Mouse (Mus musculus) layer of hippocampus, adult 9-10 months (tissue): ENCODE data around the gene Cntnap1.
"Not testable (repeated sequence)": the region's sequence is repeated elsewhere in the genome, so short reads cannot be mapped to it uniquely, and the experiment has no call there.

ENCODE experiments used
- DNase-seq: peaks from one replicate; pipeline ENCODE4 v3.0.0; 2022; ENCODE audit warnings: low spot score

The Cntnap1 gene

DNA sequence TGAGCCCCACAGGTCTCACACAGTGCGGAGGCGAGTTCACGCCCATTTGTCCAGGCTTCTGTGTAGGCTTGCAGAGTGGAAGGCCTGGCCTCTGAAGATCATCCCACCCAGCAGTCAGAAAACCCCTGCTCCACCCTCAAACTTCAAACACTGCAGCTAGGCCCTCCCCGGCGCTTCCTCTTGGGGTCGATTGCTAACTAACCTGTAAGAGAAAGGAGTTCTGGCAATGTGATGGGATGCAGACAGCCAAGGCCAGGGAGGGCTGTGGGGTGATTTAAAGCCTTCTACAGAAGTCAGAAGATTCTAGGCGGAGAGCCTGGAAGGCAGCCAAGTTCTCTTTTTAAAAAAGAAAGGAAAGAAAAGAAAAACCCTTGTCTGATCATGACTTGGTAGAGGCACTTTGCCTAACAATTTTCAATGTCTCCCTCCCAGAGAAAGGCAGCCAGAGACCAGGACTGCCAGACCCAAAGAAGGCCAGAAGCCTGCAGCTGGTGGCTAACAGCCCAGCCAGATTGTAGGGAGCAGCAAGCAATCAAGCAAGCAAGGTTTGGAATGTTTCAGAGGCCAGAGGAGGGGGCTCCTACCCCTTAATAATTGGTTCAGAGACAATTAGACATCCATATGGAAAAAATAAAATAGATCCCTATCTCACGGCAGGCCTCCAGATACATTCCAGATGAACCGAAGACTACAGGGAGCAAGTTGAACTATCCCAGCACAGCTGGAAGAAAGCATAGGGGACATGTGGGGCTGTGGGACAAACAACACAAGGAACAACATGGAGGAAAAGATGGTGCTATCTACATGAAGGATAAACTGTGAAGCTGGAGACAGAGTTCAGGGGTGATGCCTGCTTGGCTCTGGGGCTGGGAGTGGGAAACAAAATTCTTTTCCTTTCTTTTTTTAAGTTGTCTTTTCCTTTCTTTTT lies 20.9 kb upstream of the Cntnap1 start:
- DNase-seq = no peak

DNA sequence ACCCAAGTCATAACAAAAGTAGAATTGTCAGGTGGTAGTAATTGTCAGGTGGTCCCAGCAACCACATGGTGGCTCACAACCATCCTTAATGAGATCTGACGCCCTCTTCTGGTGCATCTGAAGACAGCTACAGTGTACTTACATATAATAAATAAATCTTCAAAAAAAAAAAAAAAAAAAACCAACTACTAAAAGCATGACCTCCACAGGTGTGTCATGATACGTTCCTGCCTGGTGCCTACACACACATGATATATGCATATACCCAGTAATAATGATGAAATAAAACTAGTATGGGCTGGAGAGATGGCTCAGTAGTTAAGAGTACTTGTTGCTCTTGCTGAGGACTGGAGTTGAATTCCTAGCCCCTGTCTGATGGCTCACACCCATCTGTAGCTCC lies 19.3 kb upstream of the Cntnap1 start:
- no peak for DNase-seq

DNA sequence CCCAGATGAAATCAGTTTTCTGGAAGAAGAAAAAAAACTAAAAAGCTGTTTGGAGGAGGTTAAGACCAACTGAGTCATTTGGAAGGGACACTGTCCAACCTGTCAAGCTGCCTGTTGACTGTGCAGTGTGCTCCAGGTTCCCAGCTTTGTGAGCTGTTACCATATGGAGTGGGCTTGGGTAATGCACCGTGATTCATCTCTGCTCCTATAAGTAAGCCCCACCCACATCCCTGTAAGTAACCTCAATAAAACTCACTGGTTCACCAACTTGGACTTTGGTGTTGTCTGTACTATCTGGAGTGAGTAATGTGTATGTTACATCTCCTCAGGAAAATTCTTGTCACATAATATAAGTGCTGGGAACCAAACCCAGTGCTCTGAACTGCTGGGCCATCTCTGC lies 17.5 kb upstream of the Cntnap1 start:
- DNase-seq = no peak

DNA sequence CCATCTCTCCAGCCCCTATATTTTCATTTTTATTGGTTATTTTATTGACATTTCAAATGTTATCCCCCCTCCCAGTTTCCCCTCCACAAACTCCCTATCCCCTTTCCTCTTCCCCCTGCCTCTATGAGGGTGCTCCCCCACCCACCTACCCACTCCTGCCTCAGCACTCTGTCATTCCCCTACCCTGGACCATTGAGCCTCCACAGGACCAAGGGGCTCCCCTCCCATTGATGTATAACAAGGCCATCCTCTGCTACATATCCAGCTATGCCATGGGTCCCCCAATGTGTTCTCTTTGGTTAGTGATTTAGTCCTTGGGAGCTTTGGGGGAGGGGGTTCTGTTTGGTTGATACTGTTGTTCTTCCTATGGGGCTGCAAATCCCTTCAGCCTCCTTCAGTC lies 15.7 kb upstream of the Cntnap1 start:
- no peak for DNase-seq

DNA sequence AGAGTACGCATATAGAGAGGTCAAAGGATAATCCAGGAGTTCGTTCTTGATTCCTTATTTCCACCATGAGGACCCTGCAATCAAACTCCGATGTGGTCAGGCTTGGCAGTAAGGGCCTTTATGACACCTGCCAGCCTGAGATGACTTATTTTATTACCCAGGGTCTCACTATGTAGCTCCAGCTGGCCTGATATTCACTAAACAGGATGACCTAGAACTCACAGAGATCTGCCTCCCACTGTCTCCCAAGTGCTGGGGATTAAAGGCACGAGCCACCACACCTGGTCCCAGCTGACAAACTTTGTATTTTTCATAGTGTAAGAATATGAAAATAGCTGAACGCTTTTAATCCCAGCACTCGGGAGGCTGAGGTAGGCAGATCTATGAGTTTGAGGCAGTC lies 15.2 kb upstream of the Cntnap1 start:
- DNase-seq = no peak

DNA sequence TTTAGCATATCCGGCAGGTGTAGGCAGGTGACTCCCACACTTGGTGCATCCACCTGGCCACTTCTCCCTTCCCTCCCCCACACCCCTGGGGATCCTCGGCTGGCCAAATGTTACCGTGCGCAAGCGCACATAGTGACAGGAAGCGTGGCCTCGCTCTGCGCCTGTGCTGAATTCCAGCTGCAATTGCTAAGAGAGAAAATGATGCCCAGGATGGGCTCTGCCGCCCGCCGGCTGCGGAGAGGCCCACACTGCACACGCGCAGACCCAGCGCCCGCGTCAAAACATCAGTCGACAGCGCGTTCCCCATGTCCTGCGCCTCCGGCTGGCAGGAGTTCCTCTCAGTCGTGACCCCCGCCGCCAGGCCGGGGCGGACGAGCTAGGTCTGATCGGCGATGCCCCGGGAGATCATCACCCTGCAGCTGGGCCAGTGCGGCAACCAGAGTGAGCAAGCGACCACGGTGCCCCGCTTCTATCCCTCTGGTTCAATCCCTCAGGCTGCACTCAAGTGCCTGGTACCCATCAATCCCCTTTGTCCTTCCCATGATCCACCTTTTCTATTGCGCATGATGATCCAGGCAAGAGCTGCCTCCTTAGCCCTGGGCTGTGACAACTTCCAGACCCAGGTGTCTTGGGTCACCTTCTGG lies 14.5 kb upstream of the Cntnap1 start, which contains the start of gene Tubg2:
Tubg2 (plus strand) TSS at position 180 of the 644 bp plus-strand sequence.
- DNase-seq = no peak

DNA sequence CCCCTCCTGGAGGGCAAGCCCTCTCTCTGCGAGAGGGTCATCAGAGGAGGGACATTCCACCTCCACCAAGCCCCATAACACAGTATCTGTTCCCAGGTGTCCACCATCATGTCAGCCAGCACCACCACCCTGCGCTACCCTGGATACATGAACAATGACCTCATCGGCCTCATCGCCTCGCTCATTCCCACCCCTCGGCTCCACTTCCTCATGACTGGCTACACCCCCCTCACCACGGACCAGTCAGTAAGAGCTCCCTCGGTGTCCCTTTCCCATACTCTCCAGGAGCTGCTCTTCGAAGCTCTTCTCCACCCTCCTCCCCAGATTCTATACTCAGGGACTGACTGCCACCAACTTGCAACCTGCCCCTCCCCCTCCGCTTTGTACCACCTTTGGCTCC lies 10.2 kb upstream of the Cntnap1 start:
- not testable (repeated sequence) for DNase-seq

DNA sequence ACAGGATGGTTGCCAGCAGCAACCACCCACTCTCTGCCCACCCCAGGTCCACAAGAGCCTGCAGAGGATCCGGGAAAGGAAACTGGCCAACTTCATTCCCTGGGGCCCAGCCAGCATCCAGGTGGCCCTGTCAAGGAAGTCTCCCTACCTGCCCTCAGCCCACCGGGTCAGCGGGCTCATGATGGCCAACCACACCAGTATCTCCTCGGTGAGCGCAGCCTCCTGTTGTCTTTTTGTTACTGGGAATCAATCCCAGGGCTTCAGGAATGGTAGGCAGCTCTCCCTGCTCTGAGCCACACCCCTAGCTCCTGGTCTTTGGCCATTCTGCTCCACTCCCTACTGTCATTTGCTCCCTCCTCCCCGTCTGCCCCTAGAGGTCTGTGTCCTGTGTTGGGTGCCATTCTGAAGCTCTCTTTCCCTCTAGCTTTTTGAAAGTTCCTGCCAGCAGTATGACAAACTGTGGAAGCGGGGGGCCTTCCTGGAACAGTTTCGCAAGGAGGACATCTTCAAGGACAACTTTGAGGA lies 9.3 kb upstream of the Cntnap1 start:
- DNase-seq = not testable (repeated sequence)

DNA sequence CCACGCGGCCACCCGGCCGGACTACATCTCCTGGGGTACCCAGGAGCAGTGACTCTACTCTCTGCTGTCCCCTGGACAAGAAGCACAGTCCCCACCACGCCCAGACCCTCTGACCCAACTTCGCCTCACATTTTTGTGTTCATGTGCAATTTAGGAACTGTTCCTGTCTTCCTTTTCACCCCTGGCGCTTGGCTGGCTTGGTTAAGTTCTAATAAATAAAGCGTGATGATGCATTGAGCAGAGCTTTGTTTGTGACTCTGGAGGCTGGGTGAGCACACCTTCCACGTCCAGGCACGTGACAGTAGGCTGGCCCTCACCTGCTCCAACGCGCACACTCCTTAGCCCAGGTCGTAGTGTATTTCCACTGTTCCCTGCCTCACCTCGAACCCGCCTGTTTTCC lies 8.8 kb upstream of the Cntnap1 start:
- DNase-seq = no peak

DNA sequence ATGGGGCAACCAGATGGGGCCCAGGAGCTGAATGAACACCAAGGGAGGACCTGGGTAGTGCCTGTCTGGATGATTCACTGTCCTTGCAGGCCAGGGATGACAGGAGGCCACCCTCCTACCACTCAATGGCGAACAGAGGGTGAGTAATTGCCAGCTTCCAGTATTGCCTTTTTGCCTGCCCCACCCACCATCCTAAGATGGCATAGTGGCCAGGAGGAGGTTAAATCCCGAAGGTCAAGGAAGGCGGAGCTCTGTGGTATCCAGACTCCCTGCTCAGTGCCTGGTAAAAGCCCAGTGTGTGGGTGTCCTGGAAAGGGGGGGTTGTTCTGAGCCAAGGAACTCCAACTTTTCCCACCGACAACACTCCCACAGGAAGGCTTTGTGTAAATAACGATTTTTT lies 8.0 kb upstream of the Cntnap1 start:
- no peak for DNase-seq

DNA sequence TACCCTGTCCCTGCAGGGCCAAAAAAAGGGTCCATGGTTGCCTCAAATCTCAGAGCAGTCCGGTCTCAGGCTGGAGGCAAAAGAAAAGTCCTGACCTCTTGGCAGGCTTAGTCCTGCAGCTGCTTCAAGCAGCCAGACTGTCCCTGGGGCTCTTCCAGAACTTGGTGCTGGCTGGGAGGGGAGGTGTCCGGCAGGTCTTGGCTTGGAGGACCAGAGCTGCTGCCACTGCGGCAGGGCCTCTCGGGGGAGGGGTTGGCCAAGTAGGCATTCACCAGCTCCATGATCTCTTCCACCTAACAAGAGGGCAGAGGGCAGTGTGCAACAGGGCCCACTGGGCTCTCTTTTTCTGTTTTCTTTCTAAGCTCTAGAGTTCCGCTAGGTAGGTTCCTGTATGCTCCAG lies 7.6 kb upstream of the Cntnap1 start:
- DNase-seq = no peak

DNA sequence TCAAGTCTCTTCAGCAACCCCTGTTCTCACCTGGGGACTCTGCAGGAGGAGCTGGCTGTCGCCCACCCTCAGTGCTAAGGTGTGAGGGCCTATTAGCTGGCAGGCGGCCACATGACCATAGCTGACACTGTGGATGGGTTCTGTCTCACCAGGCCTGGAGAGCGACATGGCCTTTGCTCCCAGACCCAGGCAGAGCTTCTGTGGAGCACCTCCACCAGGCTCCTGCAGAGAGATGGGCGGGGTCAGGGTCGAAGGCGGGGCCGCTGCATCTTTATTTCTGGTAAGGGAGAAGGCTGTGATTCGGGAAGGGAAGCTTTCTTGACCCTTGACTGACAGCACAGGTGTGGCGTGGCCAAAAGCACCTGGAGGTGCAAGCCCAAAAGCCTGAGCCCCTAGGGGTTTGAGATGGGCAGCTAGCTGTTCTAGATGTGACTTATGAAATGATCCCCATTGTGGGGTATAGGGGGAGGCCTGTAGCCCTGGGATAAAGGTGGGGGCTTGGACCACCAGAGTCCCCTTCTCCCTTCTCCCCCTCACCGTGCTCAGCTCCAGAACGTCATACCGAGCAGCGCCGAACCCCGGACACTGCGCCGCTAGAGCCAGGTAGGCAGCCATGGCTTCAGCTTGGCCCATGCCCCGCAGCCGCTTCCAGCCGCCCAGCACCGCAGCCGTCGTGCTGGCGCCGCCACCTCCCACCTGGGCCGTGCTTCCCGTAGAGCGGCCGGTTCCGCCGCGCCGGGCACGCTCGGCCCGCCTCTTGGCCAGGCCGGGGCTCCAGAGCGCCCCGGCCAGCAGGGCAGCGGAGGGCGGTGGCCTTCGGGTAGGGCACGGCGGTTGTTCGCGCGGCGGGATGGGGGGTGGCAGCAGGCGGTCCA lies 6.6 kb upstream of the Cntnap1 start:
- no peak for DNase-seq

DNA sequence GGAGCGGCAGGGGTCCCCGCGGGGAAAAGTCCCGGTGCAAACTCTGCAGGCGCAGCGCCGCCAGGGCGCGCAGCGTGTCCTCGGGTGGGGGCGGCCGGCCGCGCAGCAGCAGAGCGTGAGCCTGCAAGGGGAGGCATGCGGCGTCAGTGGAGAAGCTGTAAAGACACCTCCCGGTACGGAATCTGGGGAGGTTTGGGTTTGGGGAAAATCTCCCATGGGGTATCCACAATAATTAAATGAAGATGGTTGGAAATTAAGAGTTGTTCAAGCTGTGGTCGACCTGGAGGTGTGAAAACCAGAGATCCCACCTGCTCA lies 6.0 kb upstream of the Cntnap1 start:
- DNase-seq = no peak

DNA sequence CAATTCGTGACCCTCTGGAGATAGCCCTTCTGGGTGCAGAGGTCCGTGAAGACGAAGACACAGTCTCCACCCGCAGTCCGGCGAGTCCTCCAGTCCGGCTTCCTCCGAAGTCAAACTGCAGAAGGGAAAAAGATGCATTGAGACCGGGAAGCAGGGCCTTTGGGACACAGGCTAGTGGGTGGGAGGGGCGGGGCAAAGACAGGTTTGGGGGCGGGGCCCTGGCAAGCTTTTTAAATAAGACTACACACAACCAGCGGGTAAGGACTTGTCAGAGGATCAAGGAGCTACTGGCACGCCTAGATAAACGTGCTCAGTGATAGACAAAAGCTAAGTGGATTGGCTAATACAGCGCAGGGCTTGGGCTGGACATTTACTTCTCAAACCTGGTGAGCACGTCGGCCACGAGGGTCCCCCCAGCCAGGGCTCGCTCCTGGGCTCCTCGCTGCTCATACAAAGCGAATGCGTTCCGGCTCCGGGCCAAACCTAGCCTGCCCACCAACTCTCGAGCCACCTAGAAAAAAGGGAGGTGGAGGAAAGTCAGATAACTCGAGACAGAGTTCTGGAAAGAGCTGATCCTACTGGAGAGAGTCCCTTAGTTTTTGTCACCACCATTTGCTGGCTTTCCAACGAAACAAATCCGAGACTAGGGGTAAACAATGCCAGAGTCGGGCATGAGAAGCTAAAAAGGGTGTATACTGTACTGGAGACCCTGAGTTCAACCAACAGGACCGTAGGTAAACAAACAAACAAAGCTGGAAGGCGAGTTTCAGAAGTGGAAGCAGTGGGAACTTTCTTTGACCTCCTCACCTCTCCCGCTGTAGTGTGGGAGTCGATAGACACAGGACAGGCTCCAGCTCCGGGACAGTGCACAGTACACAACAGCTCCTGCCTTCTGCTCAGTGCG lies 5.4 kb upstream of the Cntnap1 start:
- DNase-seq = no peak

DNA sequence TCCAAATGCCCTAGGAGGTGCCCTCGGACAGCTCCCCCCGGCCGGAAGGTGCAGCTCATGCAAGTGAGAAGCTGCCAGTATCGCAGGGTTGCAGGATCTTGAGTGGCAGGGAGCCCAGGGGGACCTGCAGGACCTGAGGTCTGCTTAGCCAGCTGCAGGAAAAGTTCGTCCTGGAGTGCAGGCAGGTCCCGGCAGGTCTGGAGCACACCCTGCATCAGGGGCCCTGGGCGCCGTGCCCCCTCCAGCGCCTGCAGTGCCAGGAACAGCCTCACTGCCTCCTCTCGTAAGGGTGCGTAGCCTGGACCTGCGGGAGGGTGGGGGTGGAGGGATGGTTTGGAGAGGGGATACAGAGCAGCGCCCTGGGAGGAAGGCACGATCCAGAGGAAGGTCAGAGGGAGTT lies 4.0 kb upstream of the Cntnap1 start:
- DNase-seq = no peak

DNA sequence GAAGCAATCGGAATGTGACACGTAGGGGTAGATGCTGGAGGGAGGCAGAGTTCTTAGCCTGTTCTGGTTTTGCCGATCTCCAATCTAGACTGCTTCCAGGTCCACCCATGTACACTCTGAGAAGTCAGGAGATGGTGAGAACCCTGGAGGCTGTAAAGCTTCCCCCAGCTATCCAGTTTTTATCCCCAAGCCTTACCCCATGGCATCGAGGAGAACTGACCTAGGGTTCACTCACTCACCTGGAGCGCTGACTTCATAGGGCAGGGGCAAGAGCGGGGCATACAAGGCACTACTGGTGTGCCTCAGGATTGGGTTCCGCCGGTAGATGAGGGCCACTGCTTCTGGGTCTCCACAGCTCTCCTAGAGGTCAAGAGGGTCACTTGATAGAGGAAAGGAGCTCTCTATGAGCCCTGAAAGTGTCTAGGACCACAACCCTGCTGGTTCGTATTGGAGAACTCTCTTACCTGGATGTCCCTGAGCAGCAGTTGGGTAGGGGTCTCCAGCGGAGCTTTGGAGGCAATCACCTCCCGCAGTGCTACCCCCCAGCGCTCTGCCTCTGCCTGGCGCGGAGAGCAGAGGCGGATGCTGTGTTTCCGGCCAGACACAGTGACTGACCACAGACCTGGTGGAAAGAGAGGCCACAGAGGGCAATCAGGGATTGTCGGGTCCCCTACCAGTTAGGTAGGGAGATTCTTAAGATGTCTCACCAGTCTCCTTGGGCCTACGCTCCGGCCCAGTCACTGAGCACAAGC lies 2.9 kb upstream of the Cntnap1 start:
- no peak for DNase-seq

DNA sequence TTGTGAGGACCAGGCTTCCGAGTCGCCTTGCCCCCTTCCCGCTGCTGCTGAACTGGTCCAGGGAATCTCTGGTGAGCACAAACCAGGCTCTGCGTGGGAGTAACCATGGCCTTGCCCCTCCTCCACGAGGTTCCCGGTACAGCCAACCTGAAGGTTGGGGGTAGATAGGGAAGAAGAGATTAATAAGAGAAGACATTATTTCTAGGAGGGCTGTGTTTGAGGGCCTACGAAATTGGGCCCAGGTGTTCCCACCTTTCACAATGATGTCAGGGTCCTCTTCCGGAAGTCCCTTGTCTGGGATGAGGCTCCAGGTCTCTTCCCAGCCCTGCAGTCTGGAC lies 2.4 kb upstream of the Cntnap1 start:
- DNase-seq = no peak

DNA sequence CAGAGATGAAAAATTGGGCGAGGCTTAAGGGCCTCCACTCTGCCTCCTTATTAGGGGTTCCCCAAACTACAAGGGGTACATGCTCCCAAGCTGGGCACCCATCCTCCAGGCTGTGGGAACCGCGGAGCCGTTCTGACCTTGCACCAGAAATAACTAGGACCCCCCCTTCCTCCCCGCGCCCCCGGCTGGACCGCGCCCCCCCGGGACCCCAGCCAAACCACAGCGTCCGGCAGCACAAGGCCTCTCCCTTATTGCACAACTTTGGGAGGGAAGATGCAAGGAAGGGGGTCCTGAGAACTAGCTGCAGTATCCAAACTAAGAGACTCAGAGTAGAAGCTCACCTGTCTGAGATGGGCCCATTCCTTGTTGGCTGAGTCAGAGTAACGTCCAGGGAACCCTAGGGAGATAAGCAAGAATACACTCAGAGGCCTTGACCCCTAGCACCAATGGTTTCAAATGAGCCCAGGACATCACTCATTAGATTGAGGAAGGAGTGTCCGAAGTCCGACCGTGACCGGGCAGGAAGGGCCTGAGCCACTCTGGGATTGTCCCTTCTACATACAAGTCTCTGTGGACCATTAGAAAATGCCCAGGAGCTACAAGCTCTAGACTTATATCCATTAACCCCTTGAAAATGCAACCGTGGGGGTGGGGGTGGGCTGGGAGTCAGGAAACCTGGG lies 1.9 kb upstream of the Cntnap1 start:
- no peak for DNase-seq

DNA sequence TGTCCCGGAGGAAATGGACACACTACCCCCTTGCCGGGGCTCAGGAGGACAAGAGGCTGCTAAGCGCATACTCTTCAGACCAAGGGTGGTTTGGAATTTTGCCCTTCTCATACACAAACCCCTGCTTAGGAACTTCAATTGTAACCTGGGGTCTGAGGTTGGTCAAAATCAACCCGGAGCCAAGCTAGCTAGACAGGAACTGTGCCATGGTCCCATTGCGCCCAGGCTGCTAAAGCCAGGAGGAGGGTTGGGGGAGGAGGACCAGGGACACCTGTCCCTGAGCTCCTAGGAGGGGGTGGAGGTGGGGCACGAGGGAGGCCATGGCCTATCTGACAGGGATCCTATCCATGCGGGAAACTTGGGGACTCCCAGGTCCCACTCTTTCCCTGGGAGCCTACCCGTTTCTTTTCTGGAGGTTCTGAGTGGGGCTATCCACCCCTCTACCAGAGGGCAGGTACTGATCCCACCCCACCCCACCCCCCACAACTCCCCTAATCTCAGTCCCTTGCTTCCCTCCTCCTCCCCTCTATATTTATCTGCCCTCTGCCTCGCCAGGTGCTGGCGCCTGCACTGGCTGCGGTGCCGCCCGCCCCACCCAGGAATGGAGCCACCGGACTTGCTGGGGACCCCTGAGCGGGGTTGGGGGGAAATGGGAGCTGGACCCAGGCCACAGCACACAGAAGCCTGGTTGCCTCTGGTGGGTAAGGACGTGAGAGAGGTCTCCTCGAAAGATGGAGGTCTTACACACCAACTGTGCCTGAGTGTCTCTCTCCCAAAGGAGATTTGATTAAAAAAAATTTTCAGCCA lies 819 bp upstream of the Cntnap1 start:
- DNase-seq = no peak
